Mouse (Mus musculus): Measurements from ENCODE around the gene Golm1. TPM values are rescaled to one million over a fixed set of nuclear protein-coding genes. Genes with fewer than 3 reads are reported as not detected.
A peak's percentile ranks its signal among the peaks of the same experiment; 100 is the strongest.

Gene Golm1
- polyA plus RNA-seq, 2 experiments from 2014 or later = 36.1 to 40.9 TPM

GRCm38 (mm10) chr13:59674761-59675150, 855 bp downstream of the Golm1 start:
- ATAC-seq = no peak

GRCm38 (mm10) chr13:59674215-59674614, 1.4 kb downstream of the Golm1 start:
- no peak for ATAC-seq

GRCm38 (mm10) chr13:59673597-59673996, 2.0 kb downstream of the Golm1 start:
- ATAC-seq = no peak

- peak; percentile 37 for ATAC-seq
Observed at GRCm38 (mm10) chr13:59672248-59672647, 3.4 kb downstream of the Golm1 start.

- ATAC-seq = no peak
Observed at GRCm38 (mm10) chr13:59671521-59671920, 4.1 kb downstream of the Golm1 start.

- ATAC-seq = no peak
Observed at GRCm38 (mm10) chr13:59669946-59670345, 5.7 kb downstream of the Golm1 start.

GRCm38 (mm10) chr13:59668501-59669093, 7.0 kb downstream of the Golm1 start:
- ATAC-seq = peak; percentile 87

GRCm38 (mm10) chr13:59667763-59668162, 7.8 kb downstream of the Golm1 start:
- no peak for ATAC-seq

- ATAC-seq = no peak
Observed at GRCm38 (mm10) chr13:59663939-59664712, 11.5 kb downstream of the Golm1 start.

- ATAC-seq = no peak
Observed at GRCm38 (mm10) chr13:59661966-59662365, 13.6 kb downstream of the Golm1 start.

- no peak for ATAC-seq
Observed at GRCm38 (mm10) chr13:59661387-59661786, 14.2 kb downstream of the Golm1 start.

GRCm38 (mm10) chr13:59660371-59660770, 15.2 kb downstream of the Golm1 start:
- no peak for ATAC-seq

- ATAC-seq = no peak
Observed at GRCm38 (mm10) chr13:59657781-59658180, 17.8 kb downstream of the Golm1 start.

- peak; percentile 12 for ATAC-seq
Observed at GRCm38 (mm10) chr13:59656975-59657388, 18.6 kb downstream of the Golm1 start.

GRCm38 (mm10) chr13:59656316-59656832, 19.2 kb downstream of the Golm1 start:
- peak; percentile 83 for ATAC-seq

- no peak for ATAC-seq
Observed at GRCm38 (mm10) chr13:59655718-59656315, 19.8 kb downstream of the Golm1 start.

GRCm38 (mm10) chr13:59654465-59654864, 21.1 kb downstream of the Golm1 start:
- no peak for ATAC-seq

GRCm38 (mm10) chr13:59653136-59653535, 22.5 kb downstream of the Golm1 start:
- no peak for ATAC-seq

- ATAC-seq = no peak
Observed at GRCm38 (mm10) chr13:59652651-59653050, 23.0 kb downstream of the Golm1 start.

- ATAC-seq = no peak
Observed at GRCm38 (mm10) chr13:59649781-59650180, 25.8 kb downstream of the Golm1 start.

- ATAC-seq = no peak
Observed at GRCm38 (mm10) chr13:59648598-59648997, 27.0 kb downstream of the Golm1 start.

- ATAC-seq = no peak
Observed at GRCm38 (mm10) chr13:59647484-59647883, 28.1 kb downstream of the Golm1 start.

- ATAC-seq = no peak
Observed at GRCm38 (mm10) chr13:59646674-59647244, 28.9 kb downstream of the Golm1 start.
